Mouse (Mus musculus): ENCODE measurements around the gene Avpr1a.

Avpr1a gene

GRCm38 (mm10) chr10:122447861-122448716, at the start of gene Avpr1a:
Gene Avpr1a (plus strand): TSS chr10:122448499.
- in situ Hi-C loops (cut with MboI, MseI): loop anchor here (5.0 to 10.0 kb wide), 2 partner anchors 77 to 346 kb away; no protein-coding TSS in a partner anchor

DNA sequence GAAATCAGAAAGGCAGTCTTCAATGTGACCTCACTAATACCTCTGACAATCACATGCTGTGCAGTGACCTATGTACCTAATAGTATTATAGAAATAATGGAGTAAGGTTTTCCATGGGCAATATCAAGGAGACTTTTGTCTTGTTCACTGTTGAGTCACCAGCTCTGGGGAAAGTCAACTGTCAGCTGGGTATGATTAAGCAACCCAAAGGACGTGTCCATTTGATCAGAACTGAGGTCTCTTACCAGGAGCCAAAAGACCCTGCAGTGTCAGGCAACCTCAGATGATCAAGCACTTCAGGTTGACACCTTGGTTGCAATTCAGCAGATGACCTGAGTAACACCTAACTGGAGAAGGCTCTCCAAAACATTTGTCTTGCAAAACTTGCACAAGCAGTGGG, 46.0 kb upstream of the Avpr1a start:
- in situ Hi-C loops (cut with MboI, MseI): loop anchor here in 1 of 2 experiments (10.0 kb wide), 1 partner anchor 1037 kb away; the partner anchor contains the start of gene Gns

DNA sequence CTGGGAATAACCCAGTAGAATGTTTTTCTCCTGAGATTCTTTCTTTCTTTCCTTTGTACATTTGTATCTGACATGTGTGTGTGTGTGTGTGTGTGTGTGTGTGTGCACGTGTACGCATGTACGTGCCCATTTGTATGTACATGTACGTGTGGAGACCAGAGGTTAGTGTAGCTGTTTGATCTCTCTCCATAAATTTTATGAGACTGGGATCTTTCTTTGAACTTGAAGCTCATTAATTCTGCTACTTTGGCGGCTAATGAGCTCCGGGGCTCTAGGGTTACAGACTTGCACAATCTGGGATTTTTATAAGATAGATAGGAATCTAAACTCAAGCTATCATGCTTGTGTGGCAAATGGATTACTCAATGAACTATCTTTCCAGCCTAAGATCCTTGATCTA, 42.0 kb upstream of the Avpr1a start:
- in situ Hi-C loops (cut with MboI, MseI): loop anchor here in 1 of 2 experiments (10.0 kb wide), 1 partner anchor 1042 kb away; the partner anchor contains the start of gene Gns

DNA sequence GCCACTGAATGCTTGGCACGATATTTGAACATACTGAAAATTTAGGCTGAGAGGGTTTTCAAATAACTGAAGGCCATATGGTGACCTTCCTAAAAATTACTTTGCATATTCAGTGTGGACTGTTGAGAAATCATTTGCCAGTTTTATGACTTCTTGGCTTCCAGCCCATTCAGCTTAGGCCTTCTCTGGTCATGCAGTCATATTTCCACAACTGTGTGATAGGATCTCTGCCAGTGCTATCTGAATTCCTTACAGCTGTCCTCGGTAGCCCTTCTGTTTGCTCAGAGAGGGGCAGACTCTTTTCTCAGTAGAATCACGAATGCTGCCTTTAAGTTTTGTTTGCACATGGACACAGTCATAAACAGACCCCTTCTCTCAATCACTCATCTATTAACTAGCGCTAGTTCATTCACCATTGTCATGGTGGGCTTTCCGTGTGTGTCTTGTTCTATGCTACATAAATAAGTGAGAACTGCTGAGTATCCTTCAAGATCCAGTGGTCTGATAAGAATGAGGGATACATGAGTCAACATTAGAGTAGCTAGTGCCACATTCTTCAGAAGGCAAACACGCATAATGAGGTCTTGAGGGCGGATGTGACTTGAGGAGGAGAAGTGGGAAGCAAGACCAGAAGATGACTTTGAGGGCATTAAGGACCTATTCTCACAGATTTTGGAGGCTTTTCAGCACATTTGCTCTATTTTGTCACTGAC, 39.4 kb upstream of the Avpr1a start:
- in situ Hi-C loops (cut with MboI, MseI): loop anchor here in 1 of 2 experiments (10.0 kb wide), 1 partner anchor 1044 kb away; the partner anchor contains the start of gene Gns

DNA sequence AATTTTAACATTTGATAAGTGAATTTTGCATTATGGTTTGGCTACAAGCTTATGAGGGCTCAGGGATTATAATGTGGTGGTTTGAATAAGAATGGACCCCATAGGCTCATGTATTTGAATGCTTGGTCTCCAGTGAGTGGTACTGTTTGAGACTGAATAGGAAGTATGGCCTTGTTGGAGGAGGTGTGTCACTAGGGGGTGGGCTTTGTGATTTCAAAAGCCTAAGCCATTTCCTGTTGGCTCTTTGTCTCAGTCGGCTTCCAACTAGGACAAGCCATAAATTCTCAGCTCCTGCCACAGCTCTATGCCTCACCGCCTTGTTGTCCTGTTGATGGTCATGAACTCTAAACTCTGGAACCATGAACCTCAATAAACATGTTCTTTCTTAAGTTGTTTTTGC, 37.5 kb upstream of the Avpr1a start:
- in situ Hi-C loops (cut with MboI, MseI): no loop called here

DNA sequence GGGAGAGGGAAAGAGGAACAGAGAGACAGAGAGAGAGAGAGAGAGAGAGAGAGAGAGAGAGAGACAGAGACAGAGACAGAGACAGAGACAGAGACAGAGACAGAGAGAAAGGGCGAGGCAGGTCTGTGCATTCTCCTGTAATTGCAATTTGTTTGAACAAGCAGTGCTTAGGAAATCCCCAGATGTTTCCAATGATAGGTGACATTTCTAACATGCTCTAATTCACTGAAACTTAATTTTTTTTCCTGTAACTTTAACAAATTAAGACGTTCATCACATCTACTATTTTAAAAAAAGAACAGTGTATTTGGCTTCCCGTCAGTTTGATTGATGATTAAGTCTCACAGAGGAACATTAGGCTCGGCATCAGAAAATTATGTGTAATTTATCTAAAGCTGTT, 15.6 kb upstream of the Avpr1a start:
- in situ Hi-C loops (cut with MboI, MseI): no loop called here

DNA sequence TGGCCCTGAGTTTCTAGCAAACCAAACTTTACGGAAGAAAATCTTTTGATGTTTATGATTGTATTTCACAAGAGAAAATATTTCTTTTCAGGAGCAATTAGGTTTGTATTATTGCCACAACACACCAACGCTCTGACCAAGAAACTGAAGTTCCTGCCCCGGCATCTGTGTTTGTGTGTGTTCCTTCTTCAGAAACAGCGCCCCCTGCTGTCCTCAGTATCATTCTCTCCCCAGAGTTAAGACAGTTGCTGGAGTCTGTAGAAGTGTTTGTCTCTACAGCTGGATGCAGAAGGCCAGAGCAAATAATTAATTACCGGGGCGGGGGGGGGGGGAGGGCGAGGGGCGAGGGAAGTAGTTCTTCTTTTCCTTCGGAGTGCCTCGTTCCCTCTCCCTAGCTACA, 1.0 kb upstream of the Avpr1a start:
- in situ Hi-C loops (cut with MboI, MseI): loop anchor here (5.0 to 10.0 kb wide), 2 partner anchors 78 to 345 kb away; no protein-coding TSS in a partner anchor

DNA sequence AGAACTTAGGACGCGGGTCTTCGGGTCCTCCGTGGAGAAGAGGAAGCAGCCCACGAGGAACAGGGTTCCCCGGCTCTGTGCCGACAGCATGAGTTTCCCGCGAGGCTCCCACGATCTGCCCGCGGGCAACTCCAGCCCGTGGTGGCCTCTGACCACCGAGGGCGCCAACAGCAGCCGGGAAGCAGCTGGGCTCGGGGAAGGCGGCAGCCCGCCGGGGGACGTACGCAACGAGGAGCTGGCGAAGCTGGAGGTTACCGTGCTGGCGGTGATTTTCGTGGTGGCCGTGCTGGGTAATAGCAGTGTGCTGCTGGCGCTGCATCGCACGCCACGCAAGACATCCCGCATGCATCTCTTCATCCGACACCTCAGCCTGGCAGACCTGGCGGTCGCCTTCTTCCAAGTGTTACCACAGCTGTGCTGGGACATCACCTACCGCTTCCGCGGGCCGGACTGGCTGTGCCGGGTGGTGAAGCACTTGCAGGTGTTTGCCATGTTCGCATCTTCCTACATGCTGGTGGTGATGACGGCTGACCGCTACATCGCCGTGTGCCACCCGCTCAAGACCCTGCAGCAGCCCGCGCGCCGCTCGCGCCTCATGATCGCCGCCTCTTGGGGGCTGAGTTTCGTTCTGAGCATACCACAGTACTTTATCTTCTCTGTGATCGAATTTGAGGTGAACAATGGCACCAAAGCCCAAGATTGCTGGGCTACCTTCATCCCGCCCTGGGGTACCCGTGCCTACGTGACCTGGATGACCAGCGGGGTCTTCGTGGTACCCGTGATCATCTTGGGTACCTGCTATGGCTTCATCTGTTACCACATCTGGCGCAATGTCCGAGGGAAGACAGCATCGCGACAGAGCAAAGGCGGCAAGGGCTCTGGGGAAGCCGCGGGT, 665 bp downstream of the Avpr1a start:
- in situ Hi-C loops (cut with MboI, MseI): loop anchor here (5.0 to 10.0 kb wide), 2 partner anchors 76 to 347 kb away; no protein-coding TSS in a partner anchor

DNA sequence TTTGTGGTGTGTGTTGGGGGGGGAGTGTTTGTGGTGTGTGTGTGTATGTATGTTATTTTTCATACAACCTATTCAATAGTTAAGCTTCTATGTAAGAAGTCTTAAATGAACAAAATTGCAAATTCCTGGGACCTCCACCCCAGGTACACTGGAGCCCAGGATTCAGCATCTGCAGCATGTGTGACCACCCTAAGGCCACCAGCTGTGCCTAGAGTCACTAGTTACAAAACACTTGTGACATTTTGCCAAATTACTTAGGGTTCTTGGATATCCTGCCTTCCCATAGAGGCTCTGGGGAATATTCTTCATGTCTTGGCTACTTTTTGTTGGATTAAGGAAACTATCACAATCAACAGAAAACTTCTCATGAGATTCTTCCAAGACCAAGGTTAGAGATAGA, 1.6 kb downstream of the Avpr1a start:
- in situ Hi-C loops (cut with MboI, MseI): loop anchor here (5.0 to 10.0 kb wide), 2 partner anchors 75 to 348 kb away; no protein-coding TSS in a partner anchor

- in situ Hi-C loops (cut with MboI, MseI): no loop called here
Observed at GRCm38 (mm10) chr10:122453466-122453865, 5.2 kb downstream of the Avpr1a start.

DNA sequence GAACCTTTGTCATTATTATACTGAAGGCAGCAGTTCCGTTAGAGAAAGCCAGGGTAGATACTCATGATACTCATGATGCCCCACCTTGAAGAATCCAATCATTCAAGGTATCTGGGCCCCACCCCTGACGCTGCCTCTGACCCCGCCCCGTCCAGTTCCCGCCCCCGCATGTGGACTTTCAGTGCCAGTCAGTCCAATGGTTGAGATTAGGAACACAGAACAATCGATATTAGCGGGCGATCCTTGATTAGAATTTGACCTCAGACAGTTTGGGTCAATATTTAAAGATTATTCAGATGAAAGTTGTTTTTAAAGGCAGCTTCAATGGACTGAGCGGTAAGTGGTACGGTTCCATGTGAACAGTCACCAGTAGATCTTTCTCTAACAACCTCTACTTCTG, 7.5 kb downstream of the Avpr1a start:
- in situ Hi-C loops (cut with MboI, MseI): no loop called here

- in situ Hi-C loops (cut with MboI, MseI): loop anchor here in 1 of 2 experiments (25.0 kb wide), 1 partner anchor 1460 kb away; no protein-coding TSS in a partner anchor
Observed at GRCm38 (mm10) chr10:122476846-122477245, 28.5 kb downstream of the Avpr1a start.

GRCm38 (mm10) chr10:122498551-122498950, 50.3 kb downstream of the Avpr1a start:
- in situ Hi-C loops (cut with MboI, MseI): loop anchor here in 1 of 2 experiments (25.0 kb wide), 1 partner anchor 1439 kb away; no protein-coding TSS in a partner anchor

GRCm38 (mm10) chr10:122499306-122499705, 51.0 kb downstream of the Avpr1a start:
- in situ Hi-C loops (cut with MboI, MseI): loop anchor here in 1 of 2 experiments (25.0 kb wide), 1 partner anchor 1438 kb away; no protein-coding TSS in a partner anchor

Measured in T-helper 17 cell (primary cell).